Mouse (Mus musculus): ENCODE measurements around the gene Arhgap27.

Arhgap27 gene

GRCm38 (mm10) chr11:103381505-103381904 lies 18.0 kb upstream of the Arhgap27 start:
- no peak for DNase-seq (ENCODE audit: low read depth, low spot score)

GRCm38 (mm10) chr11:103380460-103380859 lies 17.0 kb upstream of the Arhgap27 start:
- no peak for DNase-seq (ENCODE audit: low read depth, low spot score)

DNA sequence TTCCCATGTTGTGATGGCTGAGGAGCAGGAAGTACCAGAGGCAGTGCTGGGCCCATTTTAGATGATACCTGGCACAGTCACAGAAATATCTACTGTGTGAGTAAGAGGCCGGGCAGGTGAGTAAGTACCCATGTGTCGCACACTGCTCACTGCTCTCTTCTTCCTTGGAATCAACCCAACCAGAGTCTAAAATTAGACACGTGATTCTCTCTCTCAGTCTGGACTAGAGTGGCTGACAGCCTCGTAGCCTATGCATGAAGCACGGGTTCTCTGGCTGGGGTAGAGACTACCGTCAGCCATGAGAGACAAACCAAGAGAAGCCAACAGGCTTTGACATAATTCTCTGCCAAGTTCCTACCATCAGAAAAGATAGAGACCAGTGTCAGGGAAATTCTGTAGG lies 14.8 kb upstream of the Arhgap27 start:
- DNase-seq (ENCODE audit: low read depth, low spot score) = no peak

GRCm38 (mm10) chr11:103375772-103376171 lies 12.3 kb upstream of the Arhgap27 start:
- DNase-seq (ENCODE audit: low read depth, low spot score) = no peak

DNA sequence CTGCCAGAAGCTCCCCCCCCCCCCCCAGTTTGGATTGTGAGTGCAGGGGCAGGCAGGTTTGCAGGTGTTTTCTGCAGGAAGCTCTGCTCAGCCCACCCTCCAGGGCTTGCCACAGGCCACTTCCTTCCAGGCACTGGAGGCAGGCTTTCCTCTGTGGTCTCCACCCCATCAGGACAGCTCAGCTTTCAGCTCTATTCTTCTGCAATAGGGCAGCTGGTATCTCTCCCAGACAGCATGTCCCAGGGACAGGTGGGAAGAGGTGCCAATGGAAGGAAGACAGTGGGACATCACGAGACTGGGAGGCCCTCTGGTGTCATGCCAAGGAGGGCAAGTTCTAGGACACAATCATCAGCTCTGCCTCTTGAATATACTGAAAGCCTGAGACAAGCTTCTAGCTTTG lies 11.8 kb upstream of the Arhgap27 start:
- no peak for DNase-seq (ENCODE audit: low read depth, low spot score)

DNA sequence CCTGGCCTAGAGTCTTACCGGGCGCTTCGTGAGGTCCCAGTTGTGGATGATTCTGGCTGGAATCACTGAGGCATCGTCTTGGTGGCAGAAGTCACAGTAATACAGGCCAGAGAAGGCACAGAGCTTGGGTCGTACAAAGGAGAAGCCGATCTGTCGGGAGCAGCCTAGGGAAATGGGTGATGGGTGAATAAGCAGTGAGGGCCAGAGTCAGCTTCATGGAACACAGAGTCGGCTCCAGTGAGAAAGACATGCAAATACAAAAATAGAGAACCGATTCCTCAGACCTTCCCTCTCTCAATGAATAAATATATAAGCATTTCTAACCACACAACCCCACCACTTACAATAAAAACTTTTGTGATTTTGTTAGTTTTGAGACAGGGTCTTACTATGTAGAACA lies 10.4 kb upstream of the Arhgap27 start:
- DNase-seq (ENCODE audit: low read depth, low spot score) = no peak

DNA sequence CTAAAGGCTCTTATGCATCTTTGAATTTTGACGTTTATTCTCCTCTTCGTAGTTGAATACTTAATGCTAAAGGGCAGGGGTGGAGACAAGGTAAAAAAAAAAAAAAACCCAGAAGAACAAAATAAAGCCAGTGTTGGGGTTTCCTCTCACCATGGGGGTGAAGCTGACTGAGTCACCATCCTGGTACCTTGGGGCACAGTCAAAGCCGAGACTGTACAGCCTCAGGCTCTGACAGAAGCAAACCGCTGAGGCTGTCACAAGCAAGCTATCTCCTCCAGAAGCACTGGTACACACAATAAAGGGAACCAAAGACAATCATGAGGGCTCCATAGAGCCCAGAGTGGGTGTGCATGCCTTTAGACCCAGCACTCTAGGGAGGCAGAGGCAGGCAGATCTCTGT lies 9.1 kb upstream of the Arhgap27 start:
- DNase-seq (ENCODE audit: low read depth, low spot score) = no peak

DNA sequence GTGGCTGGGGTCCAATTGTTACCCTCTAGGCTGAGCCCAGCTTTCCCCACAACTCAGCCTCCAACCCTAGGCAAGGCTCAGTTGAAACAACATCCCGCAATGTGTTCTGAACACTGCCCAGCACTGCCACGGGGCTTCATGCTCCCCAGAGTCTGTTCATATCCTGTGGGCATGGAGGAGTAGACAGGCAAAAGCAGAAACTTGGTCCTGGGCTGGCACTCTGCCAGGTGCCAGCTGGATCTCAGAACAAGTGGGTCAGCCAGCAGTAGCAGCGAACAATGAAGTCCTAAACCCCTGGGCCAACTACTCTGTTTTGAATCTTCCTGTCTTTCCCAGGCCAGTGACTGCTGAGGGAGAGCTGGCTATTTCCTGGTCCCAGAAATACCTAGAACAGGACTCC lies 8.6 kb upstream of the Arhgap27 start:
- DNase-seq (ENCODE audit: low read depth, low spot score) = no peak

GRCm38 (mm10) chr11:103371222-103371539 lies 7.7 kb upstream of the Arhgap27 start:
- no peak for DNase-seq (ENCODE audit: low read depth, low spot score)

DNA sequence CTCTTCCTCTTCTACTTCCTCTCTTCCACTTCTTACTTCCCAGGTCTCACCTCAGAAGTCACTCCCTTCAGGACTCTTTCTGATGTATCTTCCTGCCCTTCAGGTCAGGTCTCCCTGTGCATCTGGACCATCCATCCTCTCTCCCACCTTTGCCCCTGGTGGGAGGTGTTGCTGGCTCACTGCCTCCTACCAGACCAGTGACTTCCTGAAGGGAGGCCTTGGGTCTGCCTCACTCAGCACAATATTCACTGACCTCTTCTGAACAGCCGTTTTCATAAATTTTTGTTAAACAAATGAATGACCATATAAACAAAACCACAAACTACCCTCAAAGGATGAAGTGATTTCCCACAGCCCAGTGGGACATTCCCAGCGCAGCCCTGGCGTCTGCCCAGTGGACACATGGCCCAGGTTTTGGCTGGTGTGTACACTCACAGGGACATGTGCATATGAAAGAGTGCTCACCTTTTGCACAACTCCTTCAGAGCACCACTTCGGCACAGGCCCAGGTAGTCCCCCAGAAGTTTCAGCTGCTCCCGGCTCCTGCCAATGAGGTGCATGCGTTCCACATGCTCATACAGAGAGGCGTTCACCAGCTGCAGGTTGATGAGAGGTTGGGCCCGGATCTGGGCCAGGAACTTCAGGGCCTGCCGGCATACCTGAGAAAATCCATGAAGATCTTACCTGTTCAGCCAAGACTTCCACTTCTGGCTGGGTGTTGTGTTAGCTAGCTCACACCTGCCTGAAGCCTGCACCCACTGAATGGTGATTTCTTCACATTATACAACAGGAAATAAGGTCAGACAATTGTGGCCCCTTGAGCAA lies 7.1 kb upstream of the Arhgap27 start:
- DNase-seq (ENCODE audit: low read depth, low spot score) = no peak

DNA sequence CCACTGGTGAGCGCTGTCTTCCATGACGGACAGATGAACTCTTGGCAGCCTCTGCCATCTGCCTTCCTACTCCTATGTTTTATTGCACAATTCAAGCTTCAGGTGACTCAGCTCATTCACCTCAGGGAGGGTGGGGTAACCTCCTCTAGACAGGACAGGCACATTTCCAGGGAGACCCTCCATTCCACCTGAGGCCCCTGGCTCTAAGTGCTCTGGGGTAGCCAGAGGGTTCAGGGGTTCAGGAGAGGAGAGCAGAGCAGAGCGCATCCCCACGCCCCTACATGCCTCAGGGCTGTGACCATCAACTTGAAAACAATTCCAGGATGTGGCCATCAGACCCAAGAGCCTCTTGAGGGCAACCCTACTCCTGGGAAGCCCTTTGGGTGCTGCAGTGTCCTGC lies 2.0 kb upstream of the Arhgap27 start:
- no peak for DNase-seq (ENCODE audit: low read depth, low spot score)

DNA sequence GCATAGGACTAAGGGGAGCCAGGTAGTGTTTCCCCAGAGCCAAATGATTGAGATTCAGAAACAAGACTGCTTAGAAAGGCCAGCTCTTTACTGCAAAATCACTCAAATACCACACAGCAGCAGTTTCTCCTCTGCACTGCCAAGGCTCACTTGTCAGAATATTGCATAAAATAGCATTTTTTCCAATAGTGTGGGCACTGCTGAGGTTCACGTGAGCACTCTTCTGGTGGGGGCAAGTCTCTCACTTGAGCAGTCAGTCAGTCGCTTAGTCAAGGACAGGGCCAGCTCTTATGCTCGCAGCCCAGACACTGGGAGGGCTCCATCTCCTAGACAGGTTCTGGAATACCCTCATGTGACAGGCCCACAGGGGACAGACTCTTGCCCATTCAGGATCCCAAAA lies 1.5 kb upstream of the Arhgap27 start:
- DNase-seq (ENCODE audit: low read depth, low spot score) = no peak

GRCm38 (mm10) chr11:103364335-103364734 lies 843 bp upstream of the Arhgap27 start:
- DNase-seq (ENCODE audit: low read depth, low spot score) = no peak

DNA sequence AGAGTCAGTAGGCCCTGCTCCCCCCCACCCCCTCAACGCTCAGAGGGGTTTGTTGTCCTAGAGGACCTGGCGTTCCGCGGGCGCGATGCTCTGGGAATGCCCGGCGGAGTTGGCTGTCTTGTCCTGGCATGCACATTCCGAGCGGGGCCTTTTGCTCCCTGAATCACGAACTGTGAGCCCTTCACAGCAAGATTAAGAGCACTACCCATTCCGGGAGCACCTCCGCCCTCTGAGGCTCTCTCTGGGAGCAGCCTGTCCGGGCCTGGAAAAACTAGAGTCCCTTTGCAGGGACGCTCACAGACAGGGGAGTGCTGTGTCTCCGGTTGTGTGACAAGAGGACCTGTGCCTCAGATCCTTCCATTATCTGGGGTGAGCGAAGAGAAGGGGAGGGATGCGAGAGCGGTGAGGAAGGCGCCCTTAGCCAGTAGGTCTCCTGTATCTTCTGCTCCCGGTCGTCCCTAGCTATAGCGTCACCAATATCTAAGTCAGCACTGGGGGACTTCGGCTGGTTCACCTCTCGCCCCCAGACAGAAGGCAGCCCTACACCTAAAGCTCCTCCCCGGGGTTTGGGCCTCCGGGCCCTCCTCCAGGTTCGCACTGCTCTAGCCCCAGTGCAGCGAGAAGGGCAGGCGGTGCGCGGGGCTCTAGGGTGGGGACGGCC lies 841 bp downstream of the Arhgap27 start:
- no peak for DNase-seq (ENCODE audit: low read depth, low spot score)

- no peak for DNase-seq (ENCODE audit: low read depth, low spot score)
Observed at GRCm38 (mm10) chr11:103362054-103362432, 1.4 kb downstream of the Arhgap27 start.

- DNase-seq (ENCODE audit: low read depth, low spot score) = no peak
Observed at GRCm38 (mm10) chr11:103361396-103362053, 2.0 kb downstream of the Arhgap27 start.

- DNase-seq (ENCODE audit: low read depth, low spot score) = no peak
Observed at GRCm38 (mm10) chr11:103360661-103361081, 2.8 kb downstream of the Arhgap27 start.

DNA sequence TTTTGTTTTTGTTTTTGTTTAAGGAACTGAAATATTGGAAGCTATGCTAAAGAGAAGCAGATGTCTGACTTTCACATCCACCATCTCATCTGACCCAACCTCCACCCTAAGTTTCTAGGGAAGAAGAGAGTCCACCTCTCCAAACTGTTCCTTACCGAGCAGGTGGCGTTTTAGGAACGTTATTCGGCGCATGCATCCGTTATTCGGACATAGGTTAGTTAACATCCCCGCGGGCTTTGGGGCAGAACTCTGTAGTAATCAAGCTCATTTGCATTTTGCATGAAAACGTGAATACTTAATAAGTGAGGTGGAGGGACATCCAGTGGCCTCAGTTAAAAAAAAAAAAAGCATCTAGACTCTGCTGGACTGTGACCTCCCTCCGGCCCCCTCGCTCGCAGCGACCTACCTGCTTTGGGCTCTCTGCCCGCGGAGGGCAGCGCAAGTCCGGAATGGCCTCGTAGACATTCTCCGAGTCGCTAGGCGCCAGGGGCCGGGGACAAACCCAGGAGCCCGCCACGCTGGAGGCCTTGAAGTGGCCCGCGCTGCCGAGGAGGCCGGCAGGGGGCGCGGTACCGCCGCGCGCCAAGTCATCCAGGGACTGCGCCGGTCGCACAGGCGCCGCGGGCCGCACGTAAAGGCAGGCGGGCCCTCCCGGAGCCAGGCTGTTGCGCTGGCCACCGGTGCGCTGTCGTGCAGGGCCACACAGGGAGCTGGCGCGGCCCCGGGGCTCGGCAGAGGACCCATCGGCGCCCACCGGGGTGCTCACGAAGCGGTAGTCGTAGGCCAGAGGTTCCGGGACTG lies 3.5 kb downstream of the Arhgap27 start:
- DNase-seq (ENCODE audit: low read depth, low spot score) = peak; percentile 62

DNA sequence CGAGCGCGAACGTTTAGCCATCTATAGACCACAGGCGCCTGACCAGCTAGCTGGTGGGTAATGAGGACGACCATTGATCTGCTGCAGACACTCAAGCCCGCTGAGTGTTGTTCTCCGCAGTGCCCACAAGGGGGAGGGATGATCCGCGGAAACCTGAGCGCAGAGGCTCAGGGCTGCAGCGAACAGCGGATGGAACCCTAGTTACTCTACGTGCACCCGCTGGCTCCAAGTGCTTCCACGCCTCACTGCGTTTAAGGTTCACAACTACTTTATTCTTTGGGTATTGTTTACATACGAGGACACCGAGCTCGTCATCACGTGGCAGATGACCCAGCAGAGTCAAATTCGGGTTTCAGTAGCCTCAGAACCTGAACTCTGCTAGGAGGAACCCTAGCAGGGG lies 4.4 kb downstream of the Arhgap27 start:
- DNase-seq (ENCODE audit: low read depth, low spot score) = peak; percentile 52

- no peak for DNase-seq (ENCODE audit: low read depth, low spot score)
Observed at GRCm38 (mm10) chr11:103358316-103358715, 5.2 kb downstream of the Arhgap27 start.

- no peak for DNase-seq (ENCODE audit: low read depth, low spot score)
Observed at GRCm38 (mm10) chr11:103357710-103358109, 5.8 kb downstream of the Arhgap27 start.

Measured in skeletal muscle tissue, adult 2 months (tissue).